Mouse (Mus musculus) liver, postnatal 0 days (tissue): ENCODE measurements around the gene Fas. TPM values are rescaled to one million over a fixed set of nuclear protein-coding genes. Genes with fewer than 3 reads are reported as not detected.

Experiments
- ATAC-seq: fragments of 200-750 bp; cut with Nextera tagmentation; 2 replicates; pipeline ENCODE4 v1.8.0; 2017; ENCODE audit warnings: mild to moderate bottlenecking, moderate library complexity
- DNase-seq: peaks from one replicate; pipeline ENCODE4 v3.0.0-alpha.2; 2016
- H3K27ac ChIP-seq: fragments of 300-500 bp; sonication (generic); 2 replicates; pipeline ENCODE4 v1.5.1; 2014; ENCODE audit warnings: antibody characterized with exemption, moderate library complexity, mild to moderate bottlenecking, low read depth
- H3K27me3 ChIP-seq: fragments of 300-500 bp; sonication (generic); 2 replicates; pipeline ENCODE4 v1.6.1; 2014; ENCODE audit warnings: low read length, control low read depth, mixed read lengths; ENCODE audit not compliant: insufficient read depth
- H3K36me3 ChIP-seq: fragments of 300-500 bp; sonication (generic); replicated peaks from 2 replicates; pipeline ENCODE4 v1.6.1; 2014; ENCODE audit warnings: mild to moderate bottlenecking, control low read depth, low read length, moderate library complexity, mixed read lengths; ENCODE audit not compliant: insufficient read depth
- H3K4me1 ChIP-seq: fragments of 300-500 bp; sonication (generic); 2 replicates; pipeline ENCODE4 v1.6.1; 2014; ENCODE audit warnings: antibody characterized with exemption, mild to moderate bottlenecking, control low read depth; ENCODE audit not compliant: insufficient read depth
- H3K4me2 ChIP-seq: fragments of 300-500 bp; sonication (generic); 2 replicates; pipeline ENCODE4 v1.6.1; 2014; ENCODE audit warnings: low read depth, mild to moderate bottlenecking, low read length, moderate library complexity, mixed read lengths
- H3K4me3 ChIP-seq: fragments of 300-500 bp; sonication (generic); 2 replicates; pipeline ENCODE4 v1.5.1; 2014; ENCODE audit warnings: low read depth, low read length
- H3K9ac ChIP-seq: fragments of 300-500 bp; sonication (generic); replicated peaks from 2 replicates; pipeline ENCODE4 v1.6.1; 2014; ENCODE audit warnings: mild to moderate bottlenecking, moderate library complexity
- H3K9me3 ChIP-seq: fragments of 300-500 bp; sonication (generic); 2 replicates; pipeline ENCODE4 v1.6.1; 2016; ENCODE audit warnings: mild to moderate bottlenecking, control low read depth, low read length, mixed read lengths
- CTCF ChIP-seq: sonication (generic); IDR thresholded peaks from 2 replicates; pipeline ENCODE4 v1.5.1; 2016; ENCODE audit warnings: antibody characterized with exemption, low read depth
- EP300 ChIP-seq: IDR thresholded peaks from 2 replicates; pipeline ENCODE4 v1.6.1; 2016; ENCODE audit warnings: antibody characterized with exemption, low read depth, mild to moderate bottlenecking
- WGBS: fragments of 180-500 bp; shearing (Covaris S2); extraction: QIAGEN DNeasy Blood & Tissue Kit; methylation state at CpG from one replicate; pipeline ENCODE4 v1.1.7; 2014; ENCODE audit not compliant: insufficient replicate concordance; 5-methylcytosine and 5-hydroxymethylcytosine counted together
- polyA plus RNA-seq: library from polyadenylated mRNA; unstranded; fragments of >200 nt; fragmentation: Nextera tagmentation; extraction: Ambion mirVana; gene quantifications from 2 replicates; pipeline ENCODE4 v1.2.1, GENCODE M21; 2015

The Fas gene
- polyA plus RNA-seq, 1 experiment from 2014 or later = 37.1 TPM

- no peak overlapping the region for H3K27ac ChIP-seq
- 0 out of 2 replicates have a peak, but pooled peaks cover 3% of the 10 kb centered on the region for H3K4me1 ChIP-seq
- no peaks in the 10 kb centered on the region for H3K27me3 ChIP-seq
- no peak overlapping the region for H3K4me3 ChIP-seq
- no peak overlapping the region for H3K4me2 ChIP-seq
- ATAC-seq = peak; percentile 51; the same call in 1 of the 2 replicates
- H3K9me3 ChIP-seq = no peaks in the 10 kb centered on the region
- H3K9ac ChIP-seq = no peak overlapping the region
- DNase-seq = no peak
- no peaks in the 10 kb centered on the region for H3K36me3 ChIP-seq
- TF ChIP-seq EP300 = no peak
- TF ChIP-seq CTCF = no peak
- 56% methylated on average over 2 of the region's 2 CpGs for WGBS
Measured at GRCm38 (mm10) chr19:34262273-34262974, 28.0 kb upstream of the Fas start.

- 0 out of 2 replicates have a peak, but pooled peaks cover 3% of the 10 kb centered on the region for H3K4me1 ChIP-seq
- ATAC-seq (no peak), DNase-seq (no peak)
- H3K27ac ChIP-seq = no peak overlapping the region
- no peaks in the 10 kb centered on the region for H3K36me3 ChIP-seq
- H3K4me2 ChIP-seq = no peak overlapping the region
- WGBS = 62% methylated on average over 5 of the region's 5 CpGs
- H3K27me3 ChIP-seq = no peaks in the 10 kb centered on the region
- TF ChIP-seq EP300 = no peak
- no peak overlapping the region for H3K4me3 ChIP-seq
- no peaks in the 10 kb centered on the region for H3K9me3 ChIP-seq
- no peak overlapping the region for H3K9ac ChIP-seq
Measured at GRCm38 (mm10) chr19:34265604-34266193, 24.8 kb upstream of the Fas start.

GRCm38 (mm10) chr19:34268991-34269390, 21.5 kb upstream of the Fas start:
- no peaks in the 10 kb centered on the region for H3K9me3 ChIP-seq
- no peaks in the 10 kb centered on the region for H3K4me1 ChIP-seq
- H3K27me3 ChIP-seq = no peaks in the 10 kb centered on the region
- 62% methylated on average over 1 of the region's 1 CpGs for WGBS
- no peak for ATAC-seq
- no peak for TF ChIP-seq EP300
- TF ChIP-seq CTCF = no peak
- no peak overlapping the region for H3K27ac ChIP-seq
- no peak for DNase-seq
- H3K4me2 ChIP-seq = no peak overlapping the region
- H3K9ac ChIP-seq = no peak overlapping the region
- H3K4me3 ChIP-seq = no peak overlapping the region
- H3K36me3 ChIP-seq = no peaks in the 10 kb centered on the region

GRCm38 (mm10) chr19:34270106-34270726, 20.2 kb upstream of the Fas start:
- H3K9me3 ChIP-seq = no peaks in the 10 kb centered on the region
- no peaks in the 10 kb centered on the region for H3K27me3 ChIP-seq
- 65% methylated on average over 11 of the region's 11 CpGs for WGBS
- no peaks in the 10 kb centered on the region for H3K36me3 ChIP-seq
- H3K9ac ChIP-seq = no peak overlapping the region
- TF ChIP-seq EP300 = no peak
- no peak for TF ChIP-seq CTCF
- no peaks in the 10 kb centered on the region for H3K4me1 ChIP-seq
- H3K4me2 ChIP-seq = no peak overlapping the region
- 0 out of 2 replicates have a peak overlapping the region, but pooled peaks have one; percentile 37 for H3K27ac ChIP-seq
- DNase-seq = peak; percentile 53
- H3K4me3 ChIP-seq = no peak overlapping the region
- peak; percentile 67 for ATAC-seq

- Histone ChIP-seq H3K4me2 (no peak overlapping the region), H3K27me3 (no peaks in the 10 kb centered on the region), H3K4me1 (no peaks in the 10 kb centered on the region), H3K9me3 (no peaks in the 10 kb centered on the region), H3K9ac (no peak overlapping the region), H3K27ac (no peak overlapping the region), H3K4me3 (no peak overlapping the region), H3K36me3 (no peaks in the 10 kb centered on the region)
- WGBS = 89% methylated on average over 13 of the region's 13 CpGs
- ATAC-seq (no peak), DNase-seq (no peak)
- no peak for TF ChIP-seq CTCF
Measured at GRCm38 (mm10) chr19:34270824-34271464, 19.5 kb upstream of the Fas start.

- TF ChIP-seq CTCF (no peak), EP300 (no peak)
- Histone ChIP-seq H3K4me3 (no peak overlapping the region), H3K9ac (no peak overlapping the region), H3K9me3 (no peaks in the 10 kb centered on the region), H3K4me1 (no peaks in the 10 kb centered on the region), H3K36me3 (no peaks in the 10 kb centered on the region), H3K27me3 (no peaks in the 10 kb centered on the region), H3K27ac (no peak overlapping the region), H3K4me2 (no peak overlapping the region)
- ATAC-seq = no peak
- DNase-seq = no peak
- WGBS = 79% methylated on average over 1 of the region's 1 CpGs
Measured at GRCm38 (mm10) chr19:34273073-34273472, 17.4 kb upstream of the Fas start.
